Mouse (Mus musculus) limb, embryonic 11.5 days (tissue): ENCODE measurements around the gene Slc37a1. TPM values are rescaled to one million over a fixed set of nuclear protein-coding genes. Genes with fewer than 3 reads are reported as not detected.

Source experiments
- ATAC-seq: fragments of 200-750 bp; cut with Nextera tagmentation; 2 replicates; pipeline ENCODE4 v1.8.0; 2017; ENCODE audit warnings: low read depth; ENCODE audit not compliant: insufficient number of reproducible peaks, low FRiP score, low TSS enrichment
- DNase-seq: peaks from one replicate; pipeline ENCODE4 v3.0.0-alpha.2; 2015; ENCODE audit warnings: low spot score
- H3K27ac ChIP-seq: fragments of 300-500 bp; sonication (generic); replicated peaks from 2 replicates; pipeline ENCODE4 v1.5.1; 2014; ENCODE audit warnings: low read depth, mild to moderate bottlenecking, low read length
- H3K27me3 ChIP-seq: fragments of 300-500 bp; sonication (generic); 2 replicates; pipeline ENCODE4 v1.6.1; 2014; ENCODE audit warnings: mild to moderate bottlenecking, low read length, mixed read lengths; ENCODE audit not compliant: control insufficient read depth, insufficient read depth
- H3K36me3 ChIP-seq: fragments of 300-500 bp; sonication (generic); 2 replicates; pipeline ENCODE4 v1.6.1; 2014; ENCODE audit warnings: mild to moderate bottlenecking, low read length, moderate library complexity, mixed read lengths; ENCODE audit not compliant: control insufficient read depth, insufficient read depth
- H3K4me1 ChIP-seq: fragments of 300-500 bp; sonication (generic); 2 replicates; pipeline ENCODE4 v1.6.1; 2014; ENCODE audit warnings: low read length, mixed read lengths; ENCODE audit not compliant: control insufficient read depth, insufficient read depth
- H3K4me2 ChIP-seq: fragments of 300-500 bp; sonication (generic); 2 replicates; pipeline ENCODE4 v1.6.1; 2014; ENCODE audit warnings: low read depth, mild to moderate bottlenecking, moderate library complexity; ENCODE audit not compliant: severe bottlenecking
- H3K4me3 ChIP-seq: fragments of 300-500 bp; sonication (generic); 2 replicates; pipeline ENCODE4 v1.5.1; 2014; ENCODE audit warnings: low read depth, low read length
- H3K9ac ChIP-seq: fragments of 300-500 bp; sonication (generic); 2 replicates; pipeline ENCODE4 v1.6.1; 2014; ENCODE audit warnings: mild to moderate bottlenecking, low read length
- H3K9me3 ChIP-seq: fragments of 300-500 bp; sonication (generic); 2 replicates; pipeline ENCODE4 v1.6.1; 2016; ENCODE audit warnings: low read length; ENCODE audit not compliant: control insufficient read depth
- WGBS: fragments of 180-500 bp; shearing (Covaris S2); extraction: QIAGEN DNeasy Blood & Tissue Kit; methylation state at CpG from one replicate; pipeline ENCODE4 v1.1.7; 2014; 5-methylcytosine and 5-hydroxymethylcytosine counted together
- polyA plus RNA-seq: library from polyadenylated mRNA; unstranded; fragments of >200 nt; fragmentation: Nextera tagmentation; extraction: Ambion mirVana; gene quantifications from 2 replicates; pipeline ENCODE4 v1.2.1, GENCODE M21; 2014

Slc37a1 gene
- polyA plus RNA-seq: 1.7 and 1.8 TPM in 2 replicates

DNA sequence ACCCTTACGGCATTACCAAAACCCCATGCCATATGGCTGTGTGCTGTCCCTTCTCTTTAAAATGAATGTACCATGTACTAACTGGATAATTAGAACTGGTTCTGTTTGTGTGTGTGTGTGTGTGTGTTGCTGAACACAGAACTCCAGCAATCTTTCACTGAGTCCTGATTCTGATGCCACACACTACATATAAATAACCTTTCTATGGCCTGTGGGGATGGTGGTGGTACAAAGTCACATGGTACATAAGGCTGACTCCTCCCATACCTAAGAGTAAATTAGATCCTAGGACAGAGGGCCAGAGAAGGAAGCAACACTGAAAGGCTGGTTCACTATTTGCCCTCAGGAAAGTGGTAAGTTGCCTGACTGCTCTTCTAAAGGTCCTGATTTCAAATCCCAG lies at the start of gene Slc37a1:
Slc37a1 (plus strand) TSS at position 301 of the 400 bp plus-strand sequence.
- H3K36me3 ChIP-seq: no peaks in the 10 kb centered on the region
- no peak within 1 kb of the TSS for H3K4me3 ChIP-seq
- 89% methylated on average over 1 of the region's 1 CpGs for WGBS
- no peak within 1 kb of the TSS for H3K9ac ChIP-seq
- 0 out of 2 replicates have a peak, but pooled peaks cover 2% of the 10 kb centered on the region for H3K4me1 ChIP-seq
- no peaks in the 10 kb centered on the region for H3K9me3 ChIP-seq
- no peak for DNase-seq
- H3K27ac ChIP-seq: no peak within 1 kb of the TSS
- H3K27me3 ChIP-seq: no peaks in the 10 kb centered on the region
- ATAC-seq: no peak
- no peak within 1 kb of the TSS for H3K4me2 ChIP-seq

DNA sequence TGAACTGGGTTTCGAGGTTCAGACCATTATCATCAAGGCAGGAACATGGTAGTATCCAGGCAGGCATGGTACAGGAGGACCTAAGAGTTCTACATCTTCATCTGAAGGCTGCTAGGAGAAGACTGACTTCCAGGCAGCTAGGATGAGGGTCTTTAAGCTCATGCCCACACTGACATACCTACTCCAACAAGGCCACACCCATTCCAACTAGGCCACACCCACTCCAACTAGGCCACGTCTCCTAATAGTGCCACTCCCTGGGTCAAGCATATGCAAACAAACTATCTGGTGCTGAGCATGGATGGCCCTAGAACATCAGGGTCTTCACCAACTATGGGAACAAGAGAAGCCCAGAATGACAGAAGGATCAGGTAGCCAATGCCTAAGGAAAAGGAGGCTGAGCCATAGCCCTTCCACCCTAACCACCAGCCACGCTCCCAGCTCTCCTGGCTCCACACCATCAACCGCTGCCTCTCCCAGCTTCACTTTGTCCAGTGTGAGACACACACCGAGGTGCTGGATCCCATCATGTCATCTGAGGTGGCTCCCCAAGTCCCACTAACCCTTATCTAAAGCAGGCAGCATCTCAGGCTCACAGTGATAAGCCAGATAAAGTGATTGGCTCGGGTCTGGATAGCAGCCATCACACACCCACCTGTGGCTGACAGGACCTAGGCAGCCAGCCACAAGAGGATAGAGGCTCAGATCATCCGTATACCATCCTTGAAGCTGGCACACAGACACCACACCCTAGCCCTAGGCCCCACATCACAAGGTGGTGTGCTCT lies 48.2 kb upstream of the Slc37a1 start:
- Histone ChIP-seq H3K4me3 (no peak overlapping the region), H3K9me3 (no peaks in the 10 kb centered on the region), H3K27ac (no peak overlapping the region), H3K4me2 (no peak overlapping the region), H3K9ac (no peak overlapping the region), H3K36me3 (no peaks in the 10 kb centered on the region), H3K4me1 (no peaks in the 10 kb centered on the region), H3K27me3 (no peaks in the 10 kb centered on the region)
- DNase-seq (no peak), ATAC-seq (no peak)
- WGBS: 86% methylated on average over 7 of the region's 7 CpGs

DNA sequence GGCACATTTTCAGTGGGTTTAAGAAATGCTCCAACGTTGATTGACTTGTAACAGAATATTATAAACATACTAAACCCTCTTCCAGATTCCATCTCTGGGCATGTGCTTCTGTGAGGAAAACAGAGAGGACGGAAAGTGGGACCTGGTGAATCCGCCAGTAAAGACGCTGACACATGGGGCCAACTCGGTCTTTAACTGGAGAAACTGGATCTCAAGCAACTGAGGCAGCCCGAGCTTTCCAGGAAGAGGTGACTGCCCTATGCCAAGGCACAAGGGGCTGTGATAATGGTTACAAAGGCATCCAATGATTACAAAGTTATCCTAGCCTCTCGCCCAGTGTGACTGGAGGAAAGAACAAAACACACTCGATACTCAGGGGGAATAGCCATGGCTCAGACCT lies 45.4 kb upstream of the Slc37a1 start:
- Histone ChIP-seq H3K36me3 (no peaks in the 10 kb centered on the region), H3K4me3 (no peak overlapping the region), H3K27me3 (no peaks in the 10 kb centered on the region), H3K4me2 (no peak overlapping the region), H3K9ac (no peak overlapping the region), H3K27ac (no peak overlapping the region), H3K9me3 (no peaks in the 10 kb centered on the region), H3K4me1 (no peaks in the 10 kb centered on the region)
- ATAC-seq (no peak), DNase-seq (no peak)
- WGBS: 90% methylated on average over 8 of the region's 8 CpGs

DNA sequence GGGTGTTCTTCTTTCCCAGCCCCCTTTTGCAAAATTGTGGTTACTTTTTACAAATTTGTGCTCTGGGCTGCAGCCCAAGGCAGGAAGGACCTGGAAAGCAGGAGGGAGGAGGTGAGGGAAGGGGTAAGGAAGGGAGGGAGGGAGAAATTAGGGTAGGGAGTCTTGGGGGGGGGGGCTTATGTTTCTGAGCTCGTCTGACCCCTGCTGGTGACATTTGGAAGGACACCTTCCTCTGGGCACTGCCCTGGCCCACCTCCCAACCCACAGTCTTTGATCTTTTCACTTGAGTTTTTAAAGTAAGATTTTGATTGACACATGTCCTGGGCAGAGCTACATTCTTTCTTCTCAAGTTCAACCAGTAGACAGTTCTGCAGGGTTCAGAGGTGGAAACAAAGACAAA lies 43.8 kb upstream of the Slc37a1 start:
- Histone ChIP-seq H3K9ac (no peak overlapping the region), H3K4me1 (no peaks in the 10 kb centered on the region), H3K27ac (no peak overlapping the region), H3K27me3 (no peaks in the 10 kb centered on the region), H3K9me3 (no peaks in the 10 kb centered on the region), H3K4me3 (no peak overlapping the region), H3K36me3 (no peaks in the 10 kb centered on the region), H3K4me2 (no peak overlapping the region)
- 0% methylated on average over 1 of the region's 1 CpGs for WGBS
- ATAC-seq: no peak
- peak; percentile 32 for DNase-seq

DNA sequence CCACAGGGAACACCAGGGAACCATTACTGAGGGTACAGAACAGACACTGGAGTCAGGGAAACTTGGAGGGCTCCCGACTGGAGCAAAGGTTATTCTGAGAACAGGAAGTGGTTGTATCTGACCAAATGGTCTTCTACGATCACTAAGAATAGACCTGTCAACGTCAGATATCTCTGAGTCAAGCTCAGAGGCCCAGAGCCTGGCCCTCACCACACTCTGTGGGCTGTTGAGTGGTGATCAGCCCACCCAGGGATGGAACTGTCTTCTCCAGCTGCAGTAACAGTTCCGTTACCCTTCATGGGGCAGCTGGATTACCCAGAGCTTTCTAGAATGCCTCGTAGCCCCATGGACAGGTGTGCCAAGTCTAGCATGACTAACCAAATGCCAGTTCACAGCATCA lies 41.3 kb upstream of the Slc37a1 start:
- no peak overlapping the region for H3K4me3 ChIP-seq
- no peaks in the 10 kb centered on the region for H3K36me3 ChIP-seq
- no peak for ATAC-seq
- H3K27me3 ChIP-seq: no peaks in the 10 kb centered on the region
- H3K9me3 ChIP-seq: no peaks in the 10 kb centered on the region
- no peak overlapping the region for H3K9ac ChIP-seq
- no peak for DNase-seq
- no peaks in the 10 kb centered on the region for H3K4me1 ChIP-seq
- H3K4me2 ChIP-seq: no peak overlapping the region
- 88% methylated on average over 5 of the region's 5 CpGs for WGBS
- no peak overlapping the region for H3K27ac ChIP-seq

DNA sequence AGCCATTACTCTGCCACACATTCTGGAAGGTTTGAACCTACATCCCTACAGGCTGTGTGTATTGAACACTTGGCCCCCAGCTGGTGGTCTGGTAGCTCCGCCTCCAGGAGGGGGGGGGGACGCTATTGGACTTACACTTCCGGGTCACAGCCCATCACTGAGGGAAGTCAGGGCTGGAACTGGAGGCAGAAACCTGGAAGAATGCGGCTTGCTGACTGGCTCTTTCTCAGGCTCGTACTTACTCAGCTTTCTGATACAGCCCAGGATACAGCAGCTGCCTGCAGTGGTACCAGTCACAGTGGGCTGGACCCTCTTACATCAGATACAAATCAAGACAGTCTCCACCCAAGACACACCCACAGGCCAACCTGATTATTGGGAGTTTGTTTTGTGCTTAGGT lies 39.4 kb upstream of the Slc37a1 start:
- Histone ChIP-seq H3K4me2 (no peak overlapping the region), H3K9ac (no peak overlapping the region), H3K36me3 (no peaks in the 10 kb centered on the region), H3K4me1 (no peaks in the 10 kb centered on the region), H3K4me3 (no peak overlapping the region), H3K9me3 (no peaks in the 10 kb centered on the region), H3K27me3 (no peaks in the 10 kb centered on the region), H3K27ac (no peak overlapping the region)
- WGBS: 33% methylated on average over 5 of the region's 5 CpGs
- no peak for ATAC-seq
- DNase-seq: no peak

DNA sequence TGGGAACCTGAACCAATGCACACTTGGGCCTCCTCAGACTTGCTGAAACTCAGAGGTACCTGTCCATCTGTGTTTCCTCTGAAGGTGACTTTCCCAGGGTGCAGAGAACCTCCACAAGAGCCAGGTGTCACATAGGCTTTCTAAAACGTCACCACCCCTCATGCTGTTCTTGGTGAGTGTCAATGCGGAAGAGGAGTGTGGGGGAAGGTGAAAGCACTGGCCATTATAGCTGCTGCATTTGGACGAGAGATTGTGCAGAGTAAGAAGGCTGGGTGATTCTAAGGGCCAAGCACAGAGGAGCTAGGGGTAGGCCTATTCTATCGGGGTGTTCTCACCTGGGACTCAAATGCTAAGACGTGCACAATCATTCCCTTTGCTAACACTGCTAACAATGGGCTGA lies 32.6 kb upstream of the Slc37a1 start:
- Histone ChIP-seq H3K9me3 (no peaks in the 10 kb centered on the region), H3K4me2 (no peak overlapping the region), H3K36me3 (no peaks in the 10 kb centered on the region), H3K4me1 (no peaks in the 10 kb centered on the region), H3K9ac (no peak overlapping the region), H3K4me3 (no peak overlapping the region), H3K27me3 (no peaks in the 10 kb centered on the region), H3K27ac (no peak overlapping the region)
- DNase-seq (no peak), ATAC-seq (no peak)
- 67% methylated on average over 5 of the region's 5 CpGs for WGBS

DNA sequence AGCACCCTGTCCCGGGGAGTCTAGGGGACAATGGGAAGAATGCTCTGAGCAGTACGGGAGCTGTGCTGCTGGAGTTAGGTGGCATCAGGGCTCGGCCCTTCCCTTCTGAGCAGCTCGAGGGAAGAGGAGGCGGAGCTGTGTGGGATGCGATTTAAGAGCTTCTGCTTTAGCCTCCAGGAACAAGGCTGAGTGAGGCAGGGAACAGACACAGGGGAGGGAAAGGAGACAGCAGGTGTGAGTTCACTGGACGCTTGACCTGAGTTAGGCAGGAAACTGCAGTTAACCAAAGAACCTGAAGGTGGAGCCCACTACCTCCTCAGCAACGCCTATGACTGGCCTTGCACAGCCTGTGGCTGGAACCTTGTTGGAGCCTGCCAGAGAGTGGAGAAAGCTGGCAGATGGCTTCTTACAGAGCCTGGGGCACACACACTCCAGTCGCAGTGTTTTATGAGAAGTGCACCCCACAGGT lies 32.1 kb upstream of the Slc37a1 start:
- no peaks in the 10 kb centered on the region for H3K27me3 ChIP-seq
- peak; percentile 82 for DNase-seq
- no peak overlapping the region for H3K27ac ChIP-seq
- no peak overlapping the region for H3K4me3 ChIP-seq
- 16% methylated on average over 9 of the region's 9 CpGs for WGBS
- H3K4me1 ChIP-seq: no peaks in the 10 kb centered on the region
- no peaks in the 10 kb centered on the region for H3K9me3 ChIP-seq
- H3K36me3 ChIP-seq: no peaks in the 10 kb centered on the region
- ATAC-seq: no peak
- no peak overlapping the region for H3K4me2 ChIP-seq
- no peak overlapping the region for H3K9ac ChIP-seq

DNA sequence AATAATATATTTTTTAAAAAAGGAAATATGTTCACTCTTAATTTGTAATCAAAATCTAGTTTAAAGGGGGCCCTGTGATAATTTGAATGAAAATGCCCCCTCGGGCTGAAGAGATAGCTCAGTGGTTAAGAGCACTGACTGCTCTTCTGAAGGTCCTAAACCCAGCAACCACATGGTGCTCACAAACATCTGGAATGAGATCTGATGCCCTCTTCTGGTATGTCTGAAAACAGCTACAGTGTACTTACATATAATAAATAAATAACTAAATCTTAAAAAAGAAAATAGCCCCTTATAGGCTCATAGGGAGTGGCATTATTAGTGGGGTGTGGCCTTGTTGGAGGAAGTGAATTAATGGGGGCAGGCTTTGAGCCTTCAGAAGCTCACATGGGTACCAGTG lies 29.4 kb upstream of the Slc37a1 start:
- no peaks in the 10 kb centered on the region for H3K9me3 ChIP-seq
- H3K4me3 ChIP-seq: no peak overlapping the region
- no peak overlapping the region for H3K9ac ChIP-seq
- no peak overlapping the region for H3K27ac ChIP-seq
- no peaks in the 10 kb centered on the region for H3K36me3 ChIP-seq
- 88% methylated on average over 1 of the region's 1 CpGs for WGBS
- ATAC-seq: no peak
- no peak overlapping the region for H3K4me2 ChIP-seq
- H3K4me1 ChIP-seq: no peaks in the 10 kb centered on the region
- H3K27me3 ChIP-seq: no peaks in the 10 kb centered on the region
- DNase-seq: no peak
